Mouse (Mus musculus): ENCODE results near the gene Rhog.

Rhog gene

DNA sequence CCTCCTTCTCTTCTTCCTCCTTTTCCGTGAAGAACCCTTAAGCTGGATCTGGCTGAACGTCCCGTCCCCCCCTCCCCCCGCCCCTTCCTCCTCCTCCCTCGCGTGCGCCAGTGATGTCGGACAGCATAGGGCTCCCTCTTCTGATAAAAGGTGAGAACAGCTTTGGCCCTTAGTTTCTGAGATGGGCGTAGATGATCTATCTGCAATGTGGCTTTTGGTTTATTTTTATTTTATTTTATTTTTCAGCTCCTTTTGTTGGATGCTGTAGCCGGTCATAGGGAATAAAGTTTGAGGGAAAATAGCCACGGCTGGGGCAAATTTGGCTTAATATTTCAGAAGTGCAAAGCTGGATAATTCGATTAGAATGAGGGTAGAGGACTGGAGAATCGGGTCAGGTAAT is 33.5 kb downstream of the Rhog start:
- DNase-seq (ENCODE audit: low spot score): no peak

GRCm38 (mm10) chr7:102221899-102222298 is 34.0 kb downstream of the Rhog start:
- no peak for DNase-seq (ENCODE audit: low spot score)

DNA sequence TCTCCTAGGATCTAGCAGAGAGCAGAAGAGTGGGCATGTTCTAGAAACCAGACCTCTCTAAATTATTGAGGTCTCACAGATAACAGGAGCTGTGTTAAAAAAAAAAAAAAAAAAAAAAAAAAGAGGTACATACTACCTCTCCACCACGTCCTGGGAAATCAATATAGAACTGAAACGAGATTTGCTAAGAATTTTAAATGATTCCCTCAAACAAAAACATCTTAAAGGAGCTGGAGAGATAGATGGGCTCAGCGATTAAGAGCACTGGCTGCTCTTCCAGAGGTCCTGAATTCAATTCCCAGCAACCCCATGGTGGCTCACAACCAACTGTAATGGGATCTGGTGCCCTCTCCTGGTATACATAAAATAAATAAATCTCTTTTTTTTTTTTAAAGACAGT is 44.8 kb downstream of the Rhog start:
- DNase-seq (ENCODE audit: low spot score): no peak

DNA sequence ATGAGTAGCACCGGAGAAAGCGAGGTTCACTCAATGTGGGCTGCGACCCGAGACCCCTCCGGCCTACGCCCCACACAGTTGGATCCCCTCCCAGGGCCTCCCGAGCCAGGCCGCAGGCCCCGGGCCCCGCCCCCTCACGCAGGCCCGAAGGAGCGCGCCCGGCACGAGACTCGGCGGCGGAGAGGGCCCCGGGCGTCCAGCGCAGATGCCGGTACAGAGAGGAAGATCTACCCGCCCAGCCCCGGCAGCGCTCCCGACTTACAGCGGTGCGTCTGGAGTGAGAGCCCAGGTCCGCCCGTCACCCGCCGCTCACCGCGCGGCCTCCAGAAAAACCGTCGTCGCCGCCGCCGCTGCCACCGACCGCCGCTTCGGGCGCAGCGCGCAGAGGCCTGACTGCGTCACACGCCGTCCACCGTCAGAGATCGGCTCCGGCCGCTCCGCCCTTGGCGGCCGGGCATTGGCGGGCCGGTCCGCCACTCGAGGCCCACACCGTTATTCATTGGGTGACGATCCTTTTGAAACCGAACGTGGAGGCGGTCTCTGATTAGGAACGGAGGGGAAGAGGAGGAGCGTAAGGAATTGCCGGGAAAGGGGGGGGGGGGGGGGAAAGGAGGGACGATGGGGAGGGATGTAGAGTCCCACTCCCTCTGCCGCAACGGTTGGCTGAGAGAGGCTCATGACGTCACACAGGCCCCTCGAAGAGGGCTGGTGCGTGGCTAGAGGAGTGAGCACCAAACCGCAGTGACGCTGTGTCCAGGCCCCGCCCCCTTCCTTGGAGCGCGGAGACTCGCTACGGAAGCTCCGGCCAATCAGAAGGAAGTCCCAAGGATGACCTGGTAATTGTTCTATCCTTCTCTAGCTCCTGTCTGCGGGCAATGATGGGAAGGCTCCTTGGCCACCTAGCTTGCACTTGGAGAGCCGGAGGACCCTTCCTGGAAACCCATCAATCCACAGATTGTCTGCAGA is 45.8 kb downstream of the Rhog start, which contains the start of the genes Nup98 and Pgap2:
Gene Nup98 (minus strand): TSS at position 421 of the 966 bp plus-strand sequence.
Gene Pgap2 (plus strand): TSS at position 453 of the 966 bp plus-strand sequence.
- peak; percentile 98 for DNase-seq (ENCODE audit: low spot score)

GRCm38 (mm10) chr7:102208806-102209363 is 47.0 kb downstream of the Rhog start:
- no peak for DNase-seq (ENCODE audit: low spot score)

- DNase-seq (ENCODE audit: low spot score): no peak
Measured at GRCm38 (mm10) chr7:102205646-102206045, 50.2 kb downstream of the Rhog start.

GRCm38 (mm10) chr7:102204296-102204857 is 51.5 kb downstream of the Rhog start:
- DNase-seq (ENCODE audit: low spot score): no peak

- no peak for DNase-seq (ENCODE audit: low spot score)
Measured at GRCm38 (mm10) chr7:102200996-102201785, 54.7 kb downstream of the Rhog start.

- no peak for DNase-seq (ENCODE audit: low spot score)
Measured at GRCm38 (mm10) chr7:102200576-102200975, 55.3 kb downstream of the Rhog start.

- no peak for DNase-seq (ENCODE audit: low spot score)
Measured at GRCm38 (mm10) chr7:102192356-102192755, 63.5 kb downstream of the Rhog start.

Measured in left cerebral cortex, adult 11 months (tissue).